Mouse (Mus musculus) left cerebral cortex, postnatal 10 days (tissue): ENCODE results near the gene Rbp3. TPM values are rescaled to one million over a fixed set of nuclear protein-coding genes. Genes with fewer than 3 reads are reported as not detected.

ENCODE experiments used
- DNase-seq, 2 experiments: peaks; one replicate each; pipeline ENCODE4 v3.0.0; 2021 to 2022; ENCODE audit warnings: low spot score in 2 of 2, mixed read lengths in 1 of 2; ENCODE audit errors: extremely low spot score in 1 of 2
- intact Hi-C: fragments of 180-260 bp; cut with DNase I; formaldehyde crosslinking; loops from one replicate; pipeline ENCODE4 v1.15.1; 2025
- total RNA-seq, 2 experiments: library from RNA; stranded (reverse); gene quantifications; 2 replicates each; pipeline ENCODE4 v1.2.3; 2021

Gene Rbp3
- total RNA-seq: under 1 TPM in 1 of 2 experiments, not detected in 1; 0.06 TPM

DNA sequence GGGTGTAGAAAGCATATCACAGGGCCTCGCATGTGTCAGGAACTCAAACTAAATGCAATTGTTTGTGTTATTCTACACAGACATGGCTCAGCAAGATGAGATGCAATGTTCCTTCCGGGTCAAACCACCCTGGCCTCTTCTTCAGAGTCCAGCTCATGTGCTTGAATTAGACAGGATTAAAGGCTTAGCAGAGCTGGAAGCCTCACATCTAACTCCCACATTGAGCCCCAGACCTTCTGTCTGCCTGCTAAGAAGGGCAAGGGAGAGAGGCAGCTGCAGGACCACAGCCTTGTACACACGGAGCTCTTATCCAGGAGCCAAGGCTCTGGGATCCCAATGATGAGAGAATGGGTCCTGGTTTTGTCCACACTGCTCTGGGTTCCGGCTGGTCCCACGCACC lies at the start of gene Rbp3:
Rbp3 (plus strand) TSS at position 243 of the 400 bp plus-strand sequence.
- intact Hi-C loops: no loop called here
- DNase-seq: no peak

DNA sequence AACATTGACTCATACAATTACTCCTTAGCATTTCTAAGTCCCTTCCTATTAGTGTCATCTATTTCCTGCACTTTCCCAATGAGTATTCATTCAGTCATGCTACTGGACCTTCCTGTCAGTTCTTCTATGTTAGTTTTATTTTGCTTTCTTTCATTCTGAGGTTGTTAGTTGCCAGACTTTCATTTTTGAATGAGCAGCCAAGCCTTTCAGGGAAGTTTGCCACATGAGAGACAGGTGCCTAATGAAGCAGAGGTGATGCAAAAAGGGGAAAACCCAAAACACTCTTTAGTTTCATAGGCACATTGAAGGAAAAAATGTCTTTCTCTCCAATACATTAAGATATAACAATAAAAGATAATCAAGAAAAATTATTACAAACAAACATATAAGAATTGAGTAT lies 49.0 kb upstream of the Rbp3 start:
- no peak for DNase-seq
- intact Hi-C loops: no loop called here

DNA sequence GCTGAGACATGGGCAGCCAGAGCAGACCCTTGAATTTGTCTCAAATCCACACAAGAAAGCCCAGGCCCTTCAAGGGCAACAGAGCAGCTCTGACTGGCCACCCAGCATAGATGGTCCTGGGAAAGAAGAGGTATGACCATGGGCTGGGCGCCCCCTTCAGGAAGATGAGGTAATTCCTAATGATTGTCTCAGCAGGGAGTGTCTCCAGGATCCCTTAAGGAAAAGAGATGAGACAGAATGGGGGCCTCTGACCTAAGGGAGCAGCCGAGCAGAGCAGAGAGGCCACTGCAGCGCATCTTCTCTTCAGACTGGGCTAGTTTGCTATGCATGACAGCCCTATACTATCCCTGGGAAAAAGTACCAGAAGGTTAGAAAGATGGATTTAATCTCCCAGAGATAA lies 40.1 kb upstream of the Rbp3 start:
- peak; percentile 38 to 68 for DNase-seq
- intact Hi-C loops: no loop called here

DNA sequence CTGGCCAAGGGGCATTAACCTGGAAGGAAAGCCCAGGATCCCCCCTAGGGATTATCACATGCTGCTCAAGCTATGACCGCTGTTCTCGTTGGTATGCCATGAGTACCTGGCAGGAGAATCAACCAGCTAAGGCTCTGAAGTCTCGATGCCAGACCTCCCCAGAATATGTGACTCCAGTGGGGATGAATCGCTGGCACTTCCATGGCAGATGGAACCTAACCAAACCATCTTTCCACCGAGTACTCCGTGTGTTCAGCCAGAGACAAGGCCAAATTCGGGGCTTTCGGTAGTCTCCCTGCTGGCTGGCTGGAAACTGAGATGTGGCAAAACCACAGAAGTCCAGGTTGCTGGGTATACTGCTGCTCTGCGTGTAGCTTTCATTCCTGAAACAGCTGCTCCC lies 39.6 kb upstream of the Rbp3 start:
- intact Hi-C loops: no loop called here
- peak in 1 of 2 experiments; percentile 10 for DNase-seq

DNA sequence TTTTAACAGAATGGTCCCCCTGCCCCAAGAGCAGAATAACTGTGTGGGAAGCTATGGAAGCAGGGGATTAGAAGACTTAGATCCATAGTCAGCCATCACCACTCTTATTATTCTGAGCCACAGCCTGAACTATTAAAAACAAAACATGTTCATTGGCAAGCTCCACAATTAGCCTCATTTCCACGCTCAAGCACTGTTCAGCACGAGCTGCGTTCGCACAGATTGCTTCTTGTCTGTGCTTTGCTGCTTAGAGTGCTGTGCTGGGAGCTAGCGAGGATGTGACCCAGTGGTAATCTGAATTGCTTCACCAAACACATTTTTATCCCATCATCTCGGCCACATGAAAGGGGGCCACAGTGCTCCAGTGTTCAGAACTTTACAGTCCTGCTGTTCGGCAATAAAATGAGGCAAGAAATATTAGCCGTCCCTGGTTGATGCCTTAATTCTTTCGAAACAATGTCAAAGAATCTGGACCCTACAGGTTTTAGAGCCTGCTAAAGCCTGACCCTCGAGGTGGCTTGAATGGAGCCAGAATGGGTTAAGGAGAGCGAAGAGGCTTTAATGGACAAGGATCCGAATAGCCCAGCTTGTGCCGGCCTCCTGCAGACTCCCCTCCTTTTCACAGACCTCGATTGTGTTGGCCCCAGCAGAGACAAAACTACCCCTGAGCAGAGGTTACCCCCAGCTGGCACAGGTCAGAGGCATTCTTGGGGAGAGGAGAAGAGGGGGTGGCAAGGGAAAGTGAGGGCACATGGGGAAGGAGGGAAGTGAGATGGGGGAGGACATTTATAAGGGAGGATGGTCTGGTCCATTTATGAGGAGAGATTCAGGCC lies 32.9 kb upstream of the Rbp3 start:
- DNase-seq: peak in 1 of 2 experiments; percentile 36
- intact Hi-C loops: no loop called here

DNA sequence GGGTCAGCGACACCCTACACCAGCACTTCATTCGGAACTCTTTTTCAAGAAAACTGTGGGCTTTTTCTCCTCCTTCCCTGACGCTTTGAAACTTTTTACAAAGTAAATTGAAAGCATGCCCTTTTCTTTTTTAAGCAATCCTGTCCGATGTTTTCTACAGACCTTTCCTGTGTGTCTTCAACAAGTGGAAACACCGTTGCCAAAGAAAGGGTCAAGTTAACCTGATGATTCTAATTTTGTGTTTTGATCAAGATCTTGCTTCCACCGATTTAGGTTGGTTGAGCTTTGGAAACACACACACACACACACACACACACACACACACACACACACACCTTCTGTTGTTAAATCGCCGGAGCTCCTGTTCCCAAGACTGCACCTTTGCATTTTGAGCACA lies 31.0 kb upstream of the Rbp3 start:
- intact Hi-C loops: no loop called here
- no peak for DNase-seq

DNA sequence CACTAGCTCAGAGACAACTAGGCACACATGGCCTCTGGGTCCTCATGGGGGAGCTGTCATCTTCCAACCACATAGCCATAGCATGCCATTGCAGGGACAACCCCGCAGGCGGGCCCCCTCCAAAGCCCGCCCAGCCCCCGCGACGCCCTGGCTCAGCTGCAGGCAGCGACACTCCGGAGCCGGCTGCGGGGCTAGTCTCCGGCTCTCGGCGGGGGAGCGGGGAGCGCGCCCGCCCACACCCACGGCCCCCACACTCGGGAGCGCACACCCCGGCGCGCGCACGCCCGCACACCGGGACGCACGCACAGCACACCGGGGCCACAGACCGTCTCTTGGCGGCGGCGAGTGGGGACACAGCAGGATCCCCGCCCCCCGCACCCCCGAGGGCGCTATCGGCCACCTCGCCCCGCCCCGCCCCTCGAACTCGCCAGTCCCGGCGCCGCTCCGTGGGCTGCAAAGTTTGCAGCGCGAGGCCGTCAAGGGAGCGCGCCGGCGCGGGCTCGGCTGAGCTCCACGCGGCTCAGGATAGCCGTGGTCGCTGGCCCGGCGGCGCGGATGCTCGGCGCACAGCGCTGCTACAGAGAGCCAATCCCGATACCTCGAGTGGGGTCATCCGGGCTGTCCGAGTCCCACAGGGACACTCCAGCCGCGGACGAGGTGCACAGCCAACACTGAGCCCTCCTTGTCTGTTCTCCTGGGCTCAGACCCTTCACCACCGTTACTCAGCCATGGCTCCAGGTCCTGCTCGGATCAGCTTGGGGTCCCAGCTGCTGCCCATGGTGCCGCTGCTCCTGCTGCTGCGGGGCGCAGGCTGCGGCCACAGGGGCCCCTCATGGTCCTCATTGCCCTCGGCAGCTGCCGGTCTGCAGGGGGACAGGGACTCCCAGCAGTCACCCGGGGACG lies 30.4 kb upstream of the Rbp3 start, which contains the start of gene Gdf10:
Gdf10 (plus strand) TSS at position 420 of the 903 bp plus-strand sequence.
- intact Hi-C loops: no loop called here
- DNase-seq: peak in 1 of 2 experiments; percentile 66

DNA sequence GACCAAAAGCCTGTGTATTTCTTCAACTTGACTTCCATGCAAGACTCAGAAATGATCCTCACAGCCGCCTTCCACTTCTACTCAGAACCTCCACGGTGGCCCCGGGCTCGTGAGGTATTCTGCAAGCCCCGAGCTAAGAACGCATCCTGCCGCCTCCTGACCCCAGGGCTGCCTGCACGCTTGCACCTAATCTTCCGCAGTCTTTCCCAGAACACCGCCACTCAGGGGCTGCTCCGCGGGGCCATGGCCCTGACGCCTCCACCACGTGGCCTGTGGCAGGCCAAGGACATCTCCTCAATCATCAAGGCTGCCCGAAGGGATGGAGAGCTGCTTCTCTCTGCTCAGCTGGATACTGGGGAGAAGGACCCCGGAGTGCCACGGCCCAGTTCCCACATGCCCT lies 21.9 kb upstream of the Rbp3 start:
- intact Hi-C loops: loop anchor here (2.0 to 5.0 kb wide), 2 partner anchors 237 to 260 kb away; no protein-coding TSS in a partner anchor
- DNase-seq: no peak

DNA sequence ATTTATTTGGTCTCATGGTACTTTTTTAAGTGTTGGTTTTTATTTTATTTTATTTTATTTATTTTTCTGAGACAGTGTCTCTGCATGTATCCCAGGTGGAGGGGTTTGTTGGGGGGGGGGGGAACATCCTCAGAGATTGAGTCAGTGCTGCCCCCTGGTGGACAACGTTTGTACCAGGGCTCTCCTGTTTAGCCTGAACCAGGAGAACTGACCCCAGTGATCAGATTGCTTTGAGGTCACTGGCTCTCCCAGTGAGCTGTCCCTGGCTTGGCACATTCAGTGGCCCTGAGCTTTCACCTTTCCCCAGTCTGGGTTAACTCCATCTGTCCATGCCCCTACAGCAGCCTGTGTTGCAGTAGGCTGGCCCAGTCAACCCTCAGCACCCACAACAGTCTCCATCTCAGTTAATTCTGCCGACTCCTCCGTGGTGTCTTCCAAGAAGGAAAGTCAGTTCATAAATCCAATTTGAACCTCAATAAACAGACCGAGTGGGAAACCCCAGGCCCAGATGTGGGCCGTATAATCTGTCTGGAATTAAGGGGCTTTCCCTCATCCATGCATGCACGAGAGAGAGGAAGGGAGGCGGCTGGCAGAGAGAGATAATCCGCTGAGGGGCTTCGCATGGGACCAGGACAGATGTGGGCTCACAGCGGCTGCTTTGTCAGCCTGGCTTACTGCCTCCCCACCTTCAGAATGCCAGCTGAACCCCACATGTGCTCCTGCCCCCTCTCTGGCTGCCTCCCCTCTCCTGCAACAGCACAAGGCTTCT lies 20.7 kb upstream of the Rbp3 start:
- intact Hi-C loops: loop anchor here (2.0 to 5.0 kb wide), 2 partner anchors 238 to 261 kb away; no protein-coding TSS in a partner anchor
- DNase-seq: peak in 1 of 2 experiments; percentile 77

DNA sequence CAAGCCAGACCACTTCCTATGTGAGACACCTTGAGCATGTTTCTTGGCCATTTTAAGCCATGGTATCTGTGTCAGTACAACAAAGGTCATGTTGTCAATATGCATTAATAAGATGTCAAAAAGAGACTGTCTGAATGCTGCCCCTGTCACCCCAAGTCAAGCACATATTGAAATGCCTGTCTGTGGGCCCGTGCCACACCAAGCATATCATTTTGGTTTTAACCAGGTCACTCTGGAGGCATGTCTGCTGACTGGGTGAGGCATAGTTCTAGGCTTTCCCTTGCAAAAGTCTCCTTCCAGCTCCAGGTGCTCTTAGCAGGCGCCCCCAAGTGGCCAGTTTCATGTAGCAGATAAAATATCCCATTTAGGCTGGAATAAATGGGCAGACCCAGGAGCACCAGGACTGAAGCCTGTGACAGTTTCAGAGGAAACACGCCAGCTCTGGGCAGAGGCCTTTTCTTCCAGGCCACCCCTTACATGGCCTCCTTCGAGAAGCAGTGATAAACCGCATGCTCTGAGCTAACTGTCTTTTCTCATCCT lies 20.0 kb upstream of the Rbp3 start:
- intact Hi-C loops: loop anchor here (2.0 to 5.0 kb wide), 2 partner anchors 239 to 262 kb away; no protein-coding TSS in a partner anchor
- DNase-seq: peak; percentile 52 to 63

DNA sequence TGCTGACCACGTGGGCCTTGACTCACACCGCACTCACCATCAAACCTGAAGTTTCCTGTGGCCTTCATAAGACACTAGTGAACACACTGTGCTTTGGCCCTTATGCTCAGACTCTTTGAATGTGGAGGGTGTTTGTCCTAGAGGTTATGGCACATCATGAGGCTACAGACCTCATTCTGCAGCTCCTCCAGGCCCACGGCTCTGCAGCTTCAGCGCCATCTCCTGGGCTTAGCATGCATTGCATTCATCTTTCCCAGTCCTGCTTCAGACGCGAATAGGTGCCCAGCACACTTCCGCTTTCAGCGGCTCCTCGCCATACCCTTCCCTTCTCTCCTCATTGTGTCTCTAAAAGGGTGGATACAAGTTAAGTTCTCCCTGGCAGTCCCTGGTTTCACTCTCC lies 14.7 kb upstream of the Rbp3 start:
- intact Hi-C loops: no loop called here
- peak; percentile 44 to 76 for DNase-seq

DNA sequence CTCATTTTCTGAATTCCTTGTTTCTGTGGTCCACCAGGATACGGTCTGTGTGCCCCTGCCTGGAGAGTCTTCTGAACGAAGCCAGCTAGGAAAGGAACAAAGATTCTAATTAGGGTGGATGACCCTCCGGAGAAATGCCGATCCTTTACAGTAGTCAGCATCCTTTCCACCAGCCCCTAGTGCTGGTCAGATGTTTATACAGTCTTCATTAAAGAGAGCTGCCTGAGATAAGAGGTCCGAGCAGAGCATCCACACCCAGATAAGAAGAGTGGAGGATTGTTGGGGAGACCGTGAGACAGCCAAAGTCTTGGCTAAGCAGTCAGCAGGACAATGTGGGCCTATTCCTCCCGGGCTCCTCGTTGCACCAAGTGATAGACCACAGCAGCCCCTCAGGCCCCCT lies 13.1 kb upstream of the Rbp3 start, which contains the start of gene Gdf2:
Gdf2 (plus strand) TSS at position 301 of the 400 bp plus-strand sequence.
- intact Hi-C loops: no loop called here
- no peak for DNase-seq

DNA sequence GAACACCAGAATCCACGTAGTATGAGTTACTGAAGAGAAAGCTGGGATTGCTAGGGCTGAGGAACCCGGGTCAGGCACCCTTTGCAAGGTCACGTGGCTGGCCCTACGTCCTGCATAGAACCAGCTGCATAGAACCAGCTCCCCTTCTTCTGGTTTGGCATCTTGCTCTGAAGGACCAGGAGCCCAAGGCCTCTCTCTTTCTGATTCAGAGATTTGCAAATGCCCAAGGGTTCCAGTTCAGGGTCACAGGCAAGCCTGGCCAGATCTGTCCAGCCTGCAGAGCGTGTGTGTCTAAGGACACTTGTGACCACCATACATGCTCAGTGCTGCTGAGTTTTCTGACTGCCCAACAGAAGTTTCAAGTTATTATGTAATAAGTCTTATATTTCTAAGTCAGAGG lies 11.6 kb upstream of the Rbp3 start:
- intact Hi-C loops: no loop called here
- no peak for DNase-seq

DNA sequence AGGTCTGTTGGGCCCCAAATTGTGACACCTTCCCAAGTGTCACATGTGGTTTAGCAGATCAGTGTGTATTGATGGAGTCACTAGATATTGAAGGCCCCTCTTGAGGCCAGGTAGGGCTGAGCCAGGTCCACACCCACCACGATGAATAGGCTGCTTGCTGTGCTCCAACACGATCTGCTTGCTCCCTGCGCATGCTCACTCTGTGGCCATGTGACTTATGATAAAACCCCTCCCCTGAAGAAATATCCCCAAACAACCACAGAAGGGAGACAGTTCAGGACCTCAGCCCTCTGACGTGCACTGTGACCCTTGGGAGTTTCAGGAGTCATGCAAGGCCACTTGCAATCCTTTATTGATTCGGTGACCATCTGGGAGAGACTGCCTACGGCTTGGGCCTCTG lies 7.7 kb upstream of the Rbp3 start:
- no peak for DNase-seq
- intact Hi-C loops: no loop called here

DNA sequence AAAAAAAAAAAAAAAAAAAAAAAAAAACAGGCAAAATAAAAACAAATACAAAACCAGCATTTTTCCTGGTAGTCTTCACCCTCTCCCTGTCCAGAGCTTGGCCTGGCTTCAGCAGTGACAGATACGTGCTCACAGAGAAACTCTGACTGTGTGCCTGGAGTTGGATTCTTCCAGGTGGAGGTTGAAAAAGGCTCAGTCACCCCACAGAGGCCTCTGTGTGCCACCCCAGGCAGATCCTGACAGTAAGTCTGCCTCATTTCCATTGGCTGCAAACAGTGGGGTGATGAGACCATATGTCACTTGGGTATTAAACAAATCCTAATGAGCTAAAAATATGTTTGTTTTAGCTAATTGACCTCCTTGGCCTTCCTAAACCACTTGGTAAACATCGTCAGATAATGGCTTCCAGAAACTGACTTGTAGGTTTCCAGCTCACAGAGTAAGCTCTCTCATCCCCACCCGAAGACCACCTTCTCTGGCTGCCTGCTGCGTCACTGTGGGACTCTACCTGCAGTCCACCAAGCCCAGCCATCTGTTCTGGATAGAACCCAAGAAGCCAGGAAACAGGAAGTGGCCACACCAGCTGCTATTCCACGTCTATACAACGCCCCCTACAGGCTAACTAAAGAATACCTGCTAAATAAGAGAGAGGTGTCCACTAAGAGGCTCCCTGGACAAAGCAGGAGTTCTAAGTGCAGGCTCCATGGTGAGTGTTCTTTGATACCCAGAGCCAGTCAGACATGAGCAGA lies 1.4 kb upstream of the Rbp3 start:
- intact Hi-C loops: no loop called here
- DNase-seq: no peak

DNA sequence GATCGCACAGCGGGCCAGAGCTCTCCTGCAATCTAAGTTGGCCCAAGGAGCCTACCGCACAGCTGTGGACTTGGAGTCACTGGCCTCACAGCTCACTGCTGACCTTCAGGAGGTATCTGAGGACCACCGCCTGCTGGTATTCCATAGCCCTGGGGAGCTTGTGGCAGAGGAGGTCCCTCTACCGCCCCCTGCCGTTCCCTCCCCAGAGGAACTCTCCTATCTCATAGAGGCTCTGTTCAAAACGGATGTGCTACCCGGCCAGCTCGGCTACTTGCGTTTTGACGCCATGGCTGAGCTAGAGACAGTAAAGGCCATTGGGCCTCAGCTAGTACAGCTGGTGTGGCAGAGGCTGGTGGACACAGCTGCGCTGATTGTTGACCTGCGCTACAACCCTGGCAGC lies 2.3 kb downstream of the Rbp3 start:
- no peak for DNase-seq
- intact Hi-C loops: no loop called here

DNA sequence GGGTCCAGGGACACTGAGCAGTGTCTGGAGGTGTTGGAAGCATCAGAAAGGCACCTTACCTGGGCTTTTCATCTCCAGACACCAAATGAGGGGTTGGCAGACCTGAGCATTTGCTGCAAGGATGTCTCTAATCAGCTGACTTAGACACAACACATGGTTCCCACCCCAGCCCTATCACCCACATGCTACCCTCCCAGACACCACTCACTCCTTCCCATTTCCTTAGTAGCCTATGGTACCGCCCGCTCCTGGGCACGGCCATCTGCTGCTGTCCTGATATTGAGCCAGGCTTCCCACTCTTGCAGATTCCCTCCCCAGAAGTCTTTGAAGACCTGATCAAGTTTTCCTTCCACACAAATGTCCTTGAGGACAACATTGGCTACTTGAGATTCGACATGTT lies 4.4 kb downstream of the Rbp3 start:
- intact Hi-C loops: no loop called here
- no peak for DNase-seq

DNA sequence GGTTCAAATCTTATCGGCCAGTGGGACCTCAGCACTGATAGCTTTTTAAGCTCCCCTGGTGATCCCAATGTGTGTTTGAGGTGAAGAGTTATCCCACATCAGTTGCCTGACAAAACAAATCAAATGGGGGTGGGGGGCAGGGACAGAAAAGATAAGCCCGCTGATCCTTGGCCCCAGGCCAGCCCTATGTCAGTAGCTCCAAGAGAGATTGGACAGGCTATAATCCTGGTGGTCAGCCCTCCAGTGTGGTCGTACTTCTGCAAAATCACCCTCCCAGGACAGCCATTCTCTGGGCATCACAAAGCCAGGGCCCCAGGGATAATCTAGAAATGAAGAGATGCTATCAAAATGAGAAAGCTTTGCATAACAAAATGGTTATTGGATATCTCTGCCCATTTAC lies 5.0 kb downstream of the Rbp3 start:
- intact Hi-C loops: no loop called here
- no peak for DNase-seq
